Comparison of ENCODE assay signal across 8 mouse cellular contexts in genomic region chr6:54591778-54592177, GRCm38 (mm10). TPM values are rescaled to one million over a fixed set of nuclear protein-coding genes. Genes with fewer than 3 reads are reported as not detected.
DNase-seq lines count a peak whose midpoint lies in the region; ATAC-seq lines count a peak whose summit lies in the region.
"Had no signal": no experiment of that assay in that cellular context is flagged by ENCODE, and none has a peak within 500 bp of the region (broad histone marks: within the 10 kb centered on the region; RNA-seq: fewer than 3 reads in every experiment).

No protein-coding gene starts in this region.

- DNase-seq in heart, adult 8-10 months (ENCODE audit: low spot score) = peak; percentile 34
- DNase-seq in thymus, postnatal 0 days (ENCODE audit: low spot score) = no peak
- DNase-seq: gastrocnemius, postnatal 10 days had no signal

- H3K4me2 ChIP-seq in embryonic facial prominence, embryonic 15.5 days (replicated peaks) = peak overlapping the region; percentile 53
- H3K4me2 ChIP-seq in limb, embryonic 13.5 days (replicated peaks) = peak overlapping the region; percentile 73
- peak overlapping the region; percentile 19; the same call in 1 of the 2 replicates for H3K4me2 ChIP-seq in midbrain, embryonic 15.5 days

- no peak for ATAC-seq in embryonic facial prominence, embryonic 15.5 days (ENCODE audit: insufficient number of reproducible peaks, low FRiP score, low TSS enrichment, low read depth)
- no peak for ATAC-seq in limb, embryonic 13.5 days (ENCODE audit: low FRiP score, low read depth)
- ATAC-seq in midbrain, embryonic 15.5 days (replicated peaks) = no peak
- ATAC-seq in CD4-positive, CD25-positive, alpha-beta regulatory T cell, adult 4 months = no peak
- no peak for ATAC-seq in megakaryocyte progenitor cell, adult 5-6 weeks (replicated peaks; ENCODE audit: poor library complexity)

- 0 out of 2 replicates have a peak, but pooled peaks cover 6% of the 10 kb centered on the region for H3K36me3 ChIP-seq in embryonic facial prominence, embryonic 15.5 days
- no peaks in the 10 kb centered on the region for H3K36me3 ChIP-seq in limb, embryonic 13.5 days
- H3K36me3 ChIP-seq in midbrain, embryonic 15.5 days (replicated peaks) = no peaks in the 10 kb centered on the region

- no peak overlapping the region for H3K27ac ChIP-seq in embryonic facial prominence, embryonic 15.5 days (replicated peaks)
- no peak overlapping the region for H3K27ac ChIP-seq in limb, embryonic 13.5 days
- no peak overlapping the region for H3K27ac ChIP-seq in midbrain, embryonic 15.5 days

- WGBS in embryonic facial prominence, embryonic 15.5 days = 30% methylated on average over 6 of the region's 6 CpGs
- 49% methylated on average over 6 of the region's 6 CpGs for WGBS in limb, embryonic 13.5 days
- 53% methylated on average over 6 of the region's 6 CpGs for whole genome bisulfite sequencing in midbrain, embryonic 15.5 days

- H3K9me3 ChIP-seq in embryonic facial prominence, embryonic 15.5 days (replicated peaks) = no peaks in the 10 kb centered on the region
- H3K9me3 ChIP-seq in limb, embryonic 13.5 days = no peaks in the 10 kb centered on the region
- no peaks in the 10 kb centered on the region for H3K9me3 ChIP-seq in midbrain, embryonic 15.5 days

- H3K27me3 ChIP-seq in embryonic facial prominence, embryonic 15.5 days = no peaks in the 10 kb centered on the region
- no peaks in the 10 kb centered on the region for H3K27me3 ChIP-seq in limb, embryonic 13.5 days
- no peaks in the 10 kb centered on the region for H3K27me3 ChIP-seq in midbrain, embryonic 15.5 days (replicated peaks)

- peaks cover 34% of the 10 kb centered on the region for H3K4me1 ChIP-seq in embryonic facial prominence, embryonic 15.5 days
- peaks cover 43% of the 10 kb centered on the region for H3K4me1 ChIP-seq in limb, embryonic 13.5 days
- peaks cover 33% of the 10 kb centered on the region for H3K4me1 ChIP-seq in midbrain, embryonic 15.5 days

- H3K9ac ChIP-seq in embryonic facial prominence, embryonic 15.5 days = no peak overlapping the region
- H3K9ac ChIP-seq in limb, embryonic 13.5 days = peak overlapping the region; percentile 55; the same call in 1 of the 2 replicates
- no peak overlapping the region for H3K9ac ChIP-seq in midbrain, embryonic 15.5 days

- peak overlapping the region; percentile 35 for H3K4me3 ChIP-seq in embryonic facial prominence, embryonic 15.5 days (replicated peaks)
- H3K4me3 ChIP-seq in limb, embryonic 13.5 days = peak overlapping the region; percentile 61
- no peak overlapping the region for H3K4me3 ChIP-seq in midbrain, embryonic 15.5 days

RNA-seq across cellular contexts. Expression of gene Plekha8, which starts 3.1 kb away (rescaled TPM):
- polyA plus RNA-seq in embryonic facial prominence, embryonic 15.5 days (2015; fragmentation: Nextera tagmentation; extraction: Ambion mirVana) = 6.7 and 6.9 TPM in 2 replicates
- 1 to 10 TPM; 6.7 to 9.2 (median 8.3) TPM for total RNA-seq in heart, adult 8-10 months (2022)
- 14.6 and 16.7 TPM in 2 replicates for polyA plus RNA-seq in limb, embryonic 13.5 days (2015; fragmentation: Nextera tagmentation; extraction: Ambion mirVana)
- 9.5 and 10.5 TPM in 2 replicates for polyA plus RNA-seq in midbrain, embryonic 15.5 days (2015; fragmentation: Nextera tagmentation; extraction: Ambion mirVana)
- polyA plus RNA-seq in thymus, postnatal 0 days (2015; fragmentation: Nextera tagmentation; extraction: Ambion mirVana) = 1.7 TPM in 2 replicates
- under 1 TPM; 0.67 to 0.73 TPM for polyA plus RNA-seq in CD4-positive, CD25-positive, alpha-beta regulatory T cell, adult 4 months (2017; shearing (Covaris generic))
- 1.9 and 2.5 TPM in 2 replicates for total RNA-seq in megakaryocyte progenitor cell, adult 5-6 weeks (2015)
- total RNA-seq in megakaryocyte progenitor cell, adult 5-6 weeks (2017) = 1.5 and 2.2 TPM in 2 replicates

RNA-seq across cellular contexts. Expression of gene Fkbp14, which starts 5.3 kb away (rescaled TPM):
- polyA plus RNA-seq in embryonic facial prominence, embryonic 15.5 days (2015; fragmentation: Nextera tagmentation; extraction: Ambion mirVana) = 54.7 and 59.1 TPM in 2 replicates
- 1 to 10 TPM; 7.4 to 9.1 (median 8.3) TPM for total RNA-seq in heart, adult 8-10 months (2022)
- polyA plus RNA-seq in limb, embryonic 13.5 days (2015; fragmentation: Nextera tagmentation; extraction: Ambion mirVana) = 44.1 and 51.3 TPM in 2 replicates
- 7.0 and 7.8 TPM in 2 replicates for polyA plus RNA-seq in midbrain, embryonic 15.5 days (2015; fragmentation: Nextera tagmentation; extraction: Ambion mirVana)
- polyA plus RNA-seq in thymus, postnatal 0 days (2015; fragmentation: Nextera tagmentation; extraction: Ambion mirVana) = 2.7 and 3.7 TPM in 2 replicates
- polyA plus RNA-seq in CD4-positive, CD25-positive, alpha-beta regulatory T cell, adult 4 months (2017; shearing (Covaris generic)) = not detected
- 0.54 TPM in 1 of 2 replicates, not detected in the other for total RNA-seq in megakaryocyte progenitor cell, adult 5-6 weeks (2015)
- 0.29 TPM in 1 of 2 replicates, not detected in the other for total RNA-seq in megakaryocyte progenitor cell, adult 5-6 weeks (2017)

RNA-seq across cellular contexts. Expression of gene Scrn1, which starts 25.5 kb away (rescaled TPM):
- polyA plus RNA-seq in embryonic facial prominence, embryonic 15.5 days (2015; fragmentation: Nextera tagmentation; extraction: Ambion mirVana) = 12.4 and 12.7 TPM in 2 replicates
- 1 to 10 TPM; 5.8 to 6.8 (median 6.4) TPM for total RNA-seq in heart, adult 8-10 months (2022)
- polyA plus RNA-seq in limb, embryonic 13.5 days (2015; fragmentation: Nextera tagmentation; extraction: Ambion mirVana) = 11.5 and 13.0 TPM in 2 replicates
- 119 and 123 TPM in 2 replicates for polyA plus RNA-seq in midbrain, embryonic 15.5 days (2015; fragmentation: Nextera tagmentation; extraction: Ambion mirVana)
- polyA plus RNA-seq in thymus, postnatal 0 days (2015; fragmentation: Nextera tagmentation; extraction: Ambion mirVana) = 0.94 and 0.98 TPM in 2 replicates
- under 1 TPM in 1 of 2 experiments, not detected in 1; 0.22 TPM for polyA plus RNA-seq in CD4-positive, CD25-positive, alpha-beta regulatory T cell, adult 4 months (2017; shearing (Covaris generic))
- total RNA-seq in megakaryocyte progenitor cell, adult 5-6 weeks (2015) = 0.05 TPM in 1 of 2 replicates, not detected in the other
- 0.95 TPM in 1 of 2 replicates, not detected in the other for total RNA-seq in megakaryocyte progenitor cell, adult 5-6 weeks (2017)

Comparison
In these comparisons a context has a peak if more than half of its experiments do, and no peak if none do; other contexts are left out.
1. H3K4me2 ChIP-seq: peak in every context shown above with its lines; median percentile 73 in limb, embryonic 13.5 days; 53 in embryonic facial prominence, embryonic 15.5 days; 19 in midbrain, embryonic 15.5 days.